Mouse (Mus musculus) hindbrain, embryonic 10.5 days (tissue): ENCODE data around the gene Cd80. TPM values are rescaled to one million over a fixed set of nuclear protein-coding genes. Genes with fewer than 3 reads are reported as not detected.

ENCODE experiments used
- DNase-seq: peaks from one replicate; pipeline ENCODE4 v3.0.0-alpha.2; 2017; ENCODE audit warnings: low spot score
- H3K27ac ChIP-seq: fragments of 300-500 bp; sonication (generic); 2 replicates; pipeline ENCODE4 v1.5.1; 2016; ENCODE audit warnings: mild to moderate bottlenecking, moderate library complexity
- H3K27me3 ChIP-seq: fragments of 300-500 bp; sonication (generic); 2 replicates; pipeline ENCODE4 v1.6.1; 2016; ENCODE audit warnings: mild to moderate bottlenecking; ENCODE audit not compliant: poor library complexity, insufficient read depth, severe bottlenecking
- H3K36me3 ChIP-seq: fragments of 300-500 bp; sonication (generic); 2 replicates; pipeline ENCODE4 v1.6.1; 2016; ENCODE audit warnings: mild to moderate bottlenecking, moderate library complexity
- H3K4me1 ChIP-seq: fragments of 300-500 bp; sonication (generic); replicated peaks from 2 replicates; pipeline ENCODE4 v1.6.1; 2016; ENCODE audit warnings: mild to moderate bottlenecking
- H3K4me3 ChIP-seq: fragments of 300-500 bp; sonication (generic); 2 replicates; pipeline ENCODE4 v1.5.1; 2016; ENCODE audit warnings: mild to moderate bottlenecking, moderate library complexity
- H3K9me3 ChIP-seq: fragments of 300-500 bp; sonication (generic); 2 replicates; pipeline ENCODE4 v1.6.1; 2016; ENCODE audit warnings: mild to moderate bottlenecking, moderate library complexity
- whole genome bisulfite sequencing: fragments of 180-500 bp; shearing (Covaris S2); methylation state at CpG from one replicate; pipeline ENCODE4 v1.1.7; 2016; 5-methylcytosine and 5-hydroxymethylcytosine counted together
- polyA plus RNA-seq: library from polyadenylated mRNA; unstranded; fragments of >200 nt; fragmentation: Nextera tagmentation; extraction: Ambion mirVana; gene quantifications from 2 replicates; pipeline ENCODE4 v1.2.1, GENCODE M21; 2016

The Cd80 gene
- 0.41 and 0.52 TPM in 2 replicates for polyA plus RNA-seq

GRCm38 (mm10) chr16:38455511-38456418, at the start of gene Cd80:
Cd80 (plus strand) TSS chr16:38455561.
- H3K36me3 ChIP-seq: no peaks in the 10 kb centered on the region
- 71% methylated on average over 17 of the region's 17 CpGs for WGBS
- DNase-seq: no peak
- no peaks in the 10 kb centered on the region for H3K9me3 ChIP-seq
- H3K4me1 ChIP-seq: peaks cover 23% of the 10 kb centered on the region
- no peak within 1 kb of the TSS for H3K27ac ChIP-seq
- H3K27me3 ChIP-seq: no peaks in the 10 kb centered on the region
- H3K4me3 ChIP-seq: no peak within 1 kb of the TSS

- 75% methylated on average over 5 of the region's 5 CpGs for WGBS
Observed at GRCm38 (mm10) chr16:38406293-38406692, 49.1 kb upstream of the Cd80 start.

GRCm38 (mm10) chr16:38406708-38407107, 48.7 kb upstream of the Cd80 start:
- 83% methylated on average over 6 of the region's 6 CpGs for WGBS
- H3K4me3 ChIP-seq: no peak overlapping the region
- no peak for DNase-seq

More at GRCm38 (mm10) chr16:38406293-38406692, 49.1 kb upstream of the Cd80 start:
- H3K9me3 ChIP-seq: no peaks in the 10 kb centered on the region
- H3K4me3 ChIP-seq: no peak overlapping the region
- no peak for DNase-seq
- no peaks in the 10 kb centered on the region for H3K36me3 ChIP-seq
- no peak overlapping the region for H3K27ac ChIP-seq
- 0 out of 2 replicates have a peak, but pooled peaks cover 8% of the 10 kb centered on the region for H3K4me1 ChIP-seq
- H3K27me3 ChIP-seq: no peaks in the 10 kb centered on the region

GRCm38 (mm10) chr16:38407584-38407983, 47.8 kb upstream of the Cd80 start:
- no peak for DNase-seq
- WGBS: 44% methylated on average over 5 of the region's 5 CpGs
- Histone ChIP-seq H3K9me3 (no peaks in the 10 kb centered on the region), H3K4me3 (no peak overlapping the region), H3K27ac (no peak overlapping the region), H3K4me1 (0 out of 2 replicates have a peak, but pooled peaks cover 8% of the 10 kb centered on the region), H3K27me3 (no peaks in the 10 kb centered on the region), H3K36me3 (no peaks in the 10 kb centered on the region)

More at GRCm38 (mm10) chr16:38406708-38407107, 48.7 kb upstream of the Cd80 start:
- Histone ChIP-seq H3K4me1 (0 out of 2 replicates have a peak, but pooled peaks cover 8% of the 10 kb centered on the region), H3K36me3 (no peaks in the 10 kb centered on the region), H3K27me3 (no peaks in the 10 kb centered on the region), H3K9me3 (no peaks in the 10 kb centered on the region), H3K27ac (no peak overlapping the region)

- H3K9me3 ChIP-seq: no peaks in the 10 kb centered on the region
- WGBS: 99% methylated on average over 8 of the region's 8 CpGs
- no peak for DNase-seq
Observed at GRCm38 (mm10) chr16:38408416-38408815, 46.9 kb upstream of the Cd80 start.

GRCm38 (mm10) chr16:38414953-38415352, 40.4 kb upstream of the Cd80 start:
- Histone ChIP-seq H3K9me3 (no peaks in the 10 kb centered on the region), H3K27ac (no peak overlapping the region), H3K27me3 (no peaks in the 10 kb centered on the region), H3K4me1 (no peaks in the 10 kb centered on the region), H3K36me3 (no peaks in the 10 kb centered on the region), H3K4me3 (no peak overlapping the region)
- WGBS: 86% methylated on average over 7 of the region's 7 CpGs
- DNase-seq: no peak

More at GRCm38 (mm10) chr16:38408416-38408815, 46.9 kb upstream of the Cd80 start:
- Histone ChIP-seq H3K27ac (no peak overlapping the region), H3K36me3 (no peaks in the 10 kb centered on the region), H3K4me1 (0 out of 2 replicates have a peak, but pooled peaks cover 8% of the 10 kb centered on the region), H3K27me3 (no peaks in the 10 kb centered on the region), H3K4me3 (no peak overlapping the region)

GRCm38 (mm10) chr16:38425374-38425773, 30.0 kb upstream of the Cd80 start:
- WGBS: 90% methylated on average over 2 of the region's 2 CpGs
- H3K27me3 ChIP-seq: no peaks in the 10 kb centered on the region
- no peak for DNase-seq
- no peaks in the 10 kb centered on the region for H3K36me3 ChIP-seq
- H3K27ac ChIP-seq: no peak overlapping the region
- no peak overlapping the region for H3K4me3 ChIP-seq
- H3K9me3 ChIP-seq: no peaks in the 10 kb centered on the region
- no peaks in the 10 kb centered on the region for H3K4me1 ChIP-seq

GRCm38 (mm10) chr16:38425799-38426198, 29.6 kb upstream of the Cd80 start:
- no peaks in the 10 kb centered on the region for H3K27me3 ChIP-seq
- H3K36me3 ChIP-seq: no peaks in the 10 kb centered on the region
- 88% methylated on average over 1 of the region's 1 CpGs for WGBS
- no peak for DNase-seq
- H3K4me3 ChIP-seq: no peak overlapping the region
- no peaks in the 10 kb centered on the region for H3K9me3 ChIP-seq
- H3K4me1 ChIP-seq: no peaks in the 10 kb centered on the region
- no peak overlapping the region for H3K27ac ChIP-seq

GRCm38 (mm10) chr16:38431446-38432185, 23.7 kb upstream of the Cd80 start:
- no peak for DNase-seq
- no peak overlapping the region for H3K27ac ChIP-seq
- 54% methylated on average over 13 of the region's 13 CpGs for WGBS
- H3K36me3 ChIP-seq: no peaks in the 10 kb centered on the region
- H3K4me1 ChIP-seq: peaks cover 10% of the 10 kb centered on the region; the same call in 1 of the 2 replicates
- no peak overlapping the region for H3K4me3 ChIP-seq
- no peaks in the 10 kb centered on the region for H3K27me3 ChIP-seq
- H3K9me3 ChIP-seq: no peaks in the 10 kb centered on the region

- H3K4me3 ChIP-seq: no peak within 1 kb of the TSS
- no peak for DNase-seq
- H3K9me3 ChIP-seq: no peaks in the 10 kb centered on the region
- H3K36me3 ChIP-seq: no peaks in the 10 kb centered on the region
- no peak within 1 kb of the TSS for H3K27ac ChIP-seq
- H3K27me3 ChIP-seq: no peaks in the 10 kb centered on the region
- 86% methylated on average over 11 of the region's 11 CpGs for whole genome bisulfite sequencing
- peaks cover 10% of the 10 kb centered on the region; the same call in 1 of the 2 replicates for H3K4me1 ChIP-seq
Observed at GRCm38 (mm10) chr16:38432498-38433425, 22.6 kb upstream of the Cd80 start, which contains the start of gene Pla1a. Pla1a (minus strand) TSS chr16:38433145.

GRCm38 (mm10) chr16:38433514-38433913, 21.8 kb upstream of the Cd80 start:
- no peak for DNase-seq
- no peak overlapping the region for H3K4me3 ChIP-seq
- no peaks in the 10 kb centered on the region for H3K27me3 ChIP-seq
- no peak overlapping the region for H3K27ac ChIP-seq
- no peaks in the 10 kb centered on the region for H3K9me3 ChIP-seq
- H3K36me3 ChIP-seq: no peaks in the 10 kb centered on the region
- H3K4me1 ChIP-seq: peaks cover 10% of the 10 kb centered on the region; the same call in 1 of the 2 replicates
- WGBS: 93% methylated on average over 8 of the region's 8 CpGs

- no peak overlapping the region for H3K27ac ChIP-seq
- peaks cover 10% of the 10 kb centered on the region; the same call in 1 of the 2 replicates for H3K4me1 ChIP-seq
- WGBS: 85% methylated on average over 4 of the region's 4 CpGs
- no peak for DNase-seq
- H3K9me3 ChIP-seq: no peaks in the 10 kb centered on the region
- H3K36me3 ChIP-seq: no peaks in the 10 kb centered on the region
- no peaks in the 10 kb centered on the region for H3K27me3 ChIP-seq
- H3K4me3 ChIP-seq: no peak overlapping the region
Observed at GRCm38 (mm10) chr16:38434295-38434795, 21.0 kb upstream of the Cd80 start.
